Mouse (Mus musculus) heart, adult 18-20 months (tissue): Measurements from ENCODE around the gene 2310057N15Rik. TPM values are rescaled to one million over a fixed set of nuclear protein-coding genes. Genes with fewer than 3 reads are reported as not detected.
"Not testable (repeated sequence)": the region's sequence is repeated elsewhere in the genome, so short reads cannot be mapped to it uniquely, and the experiment has no call there.

ENCODE experiments used
- DNase-seq, 2 experiments: peaks; one replicate each; pipeline ENCODE4 v3.0.0; 2021 to 2022; ENCODE audit warnings: mixed read lengths in 1 of 2
- long read RNA-seq, 2 experiments: library from polyadenylated mRNA; stranded (forward); transcript quantifications; one replicate each; pipeline ENCODE4 v2.0.0; 2021
- total RNA-seq, 2 experiments: library from RNA; stranded (reverse); gene quantifications; 2 replicates each; pipeline ENCODE4 v1.2.3; 2021

2310057N15Rik gene
- not detected for total RNA-seq
- long read RNA-seq, experiment 1 = 0 reads
- long read RNA-seq, experiment 2 = 0 reads

GRCm38 (mm10) chr16:88774106-88774505, at the start of gene 2310057N15Rik:
Gene 2310057N15Rik, minus strand, starts transcription at chr16:88774206.
- DNase-seq = no peak

DNA sequence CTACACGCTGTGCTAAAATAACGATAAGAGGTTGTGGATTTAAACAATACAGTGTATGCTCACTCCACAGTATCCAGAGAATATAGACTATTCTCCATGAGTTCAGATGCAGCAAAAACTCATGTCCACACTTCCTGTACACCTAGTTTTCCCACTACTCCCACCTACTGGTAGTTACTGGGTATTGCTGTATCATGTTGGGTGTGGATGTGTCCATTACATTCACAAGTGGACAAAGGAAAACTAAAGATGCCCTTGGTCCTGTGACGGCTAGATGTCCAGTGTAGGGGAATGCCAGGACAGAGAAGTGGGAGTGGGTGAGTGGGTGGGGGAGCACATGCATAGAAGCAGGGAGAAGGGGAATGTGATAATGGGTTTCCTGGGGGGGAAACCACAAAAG, 49.7 kb upstream of the 2310057N15Rik start:
- DNase-seq = peak in 1 of 2 experiments; percentile 1

GRCm38 (mm10) chr16:88820066-88820465, 46.1 kb upstream of the 2310057N15Rik start, which contains the start of gene Krtap15:
Gene Krtap15, plus strand, starts transcription at chr16:88820215.
- DNase-seq = no peak

DNA sequence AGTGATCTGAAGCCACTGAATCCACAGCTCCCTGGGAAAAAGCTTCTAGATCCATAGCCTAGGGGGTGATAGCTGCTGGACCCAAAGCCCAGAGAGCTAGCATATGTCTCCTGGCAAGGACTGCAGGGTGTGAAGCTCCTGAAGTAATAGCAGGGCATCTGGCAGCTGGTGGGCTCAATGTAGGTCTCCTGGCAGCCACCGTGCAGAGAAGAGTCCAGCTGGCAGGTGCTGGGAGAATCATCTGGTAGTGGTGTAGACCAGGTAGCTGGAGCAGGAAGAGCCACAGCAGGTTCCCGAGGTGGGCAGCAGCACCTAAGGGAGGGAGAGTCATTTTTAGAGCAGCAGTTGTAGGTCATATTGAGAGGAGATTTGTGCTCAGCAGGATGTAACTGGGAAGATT, 37.8 kb upstream of the 2310057N15Rik start, which contains the start of gene Gm20741:
TSS of gene Gm20741 (minus strand) at position 394 of the 400 bp plus-strand sequence.
- DNase-seq = no peak

DNA sequence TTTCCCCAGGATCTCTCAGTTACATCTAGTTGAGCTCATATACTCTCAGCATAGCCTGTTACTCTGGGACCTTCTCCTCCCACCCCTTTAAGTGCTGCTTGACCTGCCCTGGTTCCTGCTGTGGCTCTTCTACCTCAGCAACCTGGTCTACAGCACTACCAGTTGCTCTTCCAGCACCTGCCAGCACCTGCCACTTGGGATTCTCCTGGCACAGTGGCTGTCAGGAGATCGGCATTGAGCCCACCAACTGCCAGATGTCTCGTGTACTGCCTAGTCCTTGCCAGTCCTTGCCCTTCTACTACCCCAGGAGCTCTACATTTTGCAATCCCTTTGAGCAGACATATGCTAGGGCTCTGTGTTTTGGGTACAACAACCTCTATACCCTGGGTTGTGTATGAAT, 12.8 kb upstream of the 2310057N15Rik start:
- no peak for DNase-seq

DNA sequence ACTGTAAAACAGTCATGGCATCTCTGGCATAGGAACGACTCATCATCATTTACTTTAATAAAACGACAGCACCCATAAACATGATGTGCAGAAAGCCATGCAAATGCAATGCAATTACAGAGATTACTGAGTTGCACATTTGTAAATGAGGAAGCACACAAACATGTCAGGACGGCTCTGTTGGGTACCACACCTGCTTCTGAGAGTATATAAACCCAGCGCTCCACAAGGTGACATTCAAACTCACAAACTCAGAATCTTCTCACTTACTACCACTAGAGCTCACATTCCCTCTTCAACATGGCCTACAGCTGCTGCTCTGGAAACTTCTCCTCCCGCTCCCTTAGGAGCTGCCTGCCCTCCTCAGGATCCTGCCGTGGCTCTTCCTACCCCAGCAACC, 3.6 kb upstream of the 2310057N15Rik start, which contains the start of gene Gm5965:
TSS of gene Gm5965 (plus strand) at position 301 of the 400 bp plus-strand sequence.
- no peak for DNase-seq

DNA sequence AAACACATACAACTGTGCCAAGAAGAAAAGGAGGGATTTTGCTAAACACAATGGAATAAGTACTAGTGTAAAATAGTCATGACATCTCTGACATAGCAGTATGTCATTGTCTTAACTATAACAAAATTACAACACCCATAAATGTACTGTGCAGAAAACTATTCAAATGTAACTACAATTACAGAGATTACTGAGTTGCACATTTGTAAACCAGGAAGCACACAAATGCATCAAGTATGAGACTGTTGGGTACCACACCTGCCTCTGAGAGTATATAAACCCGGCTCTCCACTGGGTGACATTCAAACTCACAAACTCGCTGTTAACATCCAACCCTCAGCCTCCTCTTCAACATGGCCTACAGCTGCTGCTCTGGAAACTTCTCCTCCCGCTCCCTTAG, 15.5 kb downstream of the 2310057N15Rik start, which contains the start of gene 2310034C09Rik:
TSS of gene 2310034C09Rik (plus strand) at position 301 of the 400 bp plus-strand sequence.
- DNase-seq = not testable (repeated sequence)

DNA sequence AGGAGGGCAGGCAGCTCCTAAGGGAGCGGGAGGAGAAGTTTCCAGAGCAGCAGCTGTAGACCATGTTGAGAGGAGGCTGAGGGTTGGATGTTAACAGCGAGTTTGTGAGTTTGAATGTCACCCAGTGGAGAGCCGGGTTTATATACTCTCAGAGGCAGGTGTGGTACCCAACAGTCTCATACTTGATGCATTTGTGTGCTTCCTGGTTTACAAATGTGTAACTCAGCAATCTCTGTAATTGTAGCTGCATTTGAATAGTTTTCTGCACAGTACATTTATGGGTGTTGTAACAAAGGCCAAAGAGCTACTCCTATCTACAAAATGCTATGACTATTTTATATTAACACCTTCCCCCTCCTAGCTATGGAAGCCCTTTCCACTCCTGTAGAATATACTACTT, 22.5 kb downstream of the 2310057N15Rik start, which contains the start of gene Krtap13:
TSS of gene Krtap13 (minus strand) at position 101 of the 400 bp plus-strand sequence.
- not testable (repeated sequence) for DNase-seq

DNA sequence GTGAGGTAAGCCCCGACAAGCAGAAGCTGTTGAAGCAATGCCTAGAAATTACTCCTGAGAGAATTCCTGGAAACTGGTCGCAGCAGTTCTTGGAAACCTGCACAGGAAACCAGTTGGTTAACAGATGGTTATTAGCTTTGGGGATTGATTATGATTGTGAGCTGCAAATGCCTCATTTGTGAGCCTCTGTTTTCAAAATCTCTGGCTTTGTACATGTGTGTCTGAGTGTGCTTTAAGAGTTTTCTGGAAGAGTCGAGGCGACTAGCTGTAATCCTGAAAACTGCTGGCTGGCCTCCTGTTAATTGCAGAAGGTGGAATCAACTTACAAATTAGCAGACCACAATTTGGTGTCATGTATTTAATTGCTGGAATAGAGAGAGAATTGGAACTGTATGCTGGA, 26.1 kb downstream of the 2310057N15Rik start:
- no peak for DNase-seq

DNA sequence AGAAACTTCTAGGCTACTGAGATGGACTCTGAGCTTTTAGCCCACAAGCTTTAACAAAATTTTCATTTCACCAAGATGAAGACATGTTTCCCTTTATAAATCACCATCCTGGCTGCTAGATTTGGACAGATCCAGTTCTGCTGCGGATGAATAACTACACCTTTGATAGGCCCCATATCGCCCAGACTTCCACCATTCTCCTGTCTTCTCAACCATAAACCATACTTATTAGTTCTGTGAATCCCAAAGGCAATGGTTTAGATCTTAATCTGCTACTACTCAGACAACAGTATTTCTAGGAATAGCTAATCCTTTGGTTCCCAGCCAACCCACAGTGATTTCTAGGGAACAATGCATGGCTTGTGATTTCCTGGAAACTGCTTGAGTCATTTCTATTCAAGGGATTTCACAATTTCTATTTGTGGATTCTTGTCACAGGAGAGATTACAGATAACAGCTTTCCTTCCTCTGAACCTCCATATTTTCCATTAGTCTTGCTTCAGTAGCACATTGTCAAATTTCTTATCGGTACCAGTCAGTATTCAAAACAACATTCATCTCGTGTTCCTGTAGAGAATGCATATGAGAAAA, 29.2 kb downstream of the 2310057N15Rik start:
- DNase-seq = no peak

DNA sequence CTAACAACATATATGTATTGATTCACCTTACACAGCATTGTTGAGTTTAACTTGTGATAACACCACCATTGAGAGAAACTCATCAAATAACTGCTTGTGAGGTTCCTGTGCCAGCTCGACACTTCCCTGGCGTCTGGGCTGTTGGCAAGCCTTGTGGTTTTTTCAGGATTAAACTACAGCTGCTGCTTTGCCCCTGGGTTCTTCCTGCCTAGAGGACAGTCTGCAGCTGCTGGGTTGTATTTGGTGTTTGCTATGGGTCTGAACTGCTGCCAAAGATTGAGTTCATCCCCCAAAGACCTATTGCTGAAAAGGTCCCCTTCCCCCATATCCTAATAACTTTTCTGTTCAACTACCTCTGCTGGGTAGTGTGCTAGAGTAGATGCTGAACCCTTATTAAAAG, 38.6 kb downstream of the 2310057N15Rik start:
- no peak for DNase-seq

DNA sequence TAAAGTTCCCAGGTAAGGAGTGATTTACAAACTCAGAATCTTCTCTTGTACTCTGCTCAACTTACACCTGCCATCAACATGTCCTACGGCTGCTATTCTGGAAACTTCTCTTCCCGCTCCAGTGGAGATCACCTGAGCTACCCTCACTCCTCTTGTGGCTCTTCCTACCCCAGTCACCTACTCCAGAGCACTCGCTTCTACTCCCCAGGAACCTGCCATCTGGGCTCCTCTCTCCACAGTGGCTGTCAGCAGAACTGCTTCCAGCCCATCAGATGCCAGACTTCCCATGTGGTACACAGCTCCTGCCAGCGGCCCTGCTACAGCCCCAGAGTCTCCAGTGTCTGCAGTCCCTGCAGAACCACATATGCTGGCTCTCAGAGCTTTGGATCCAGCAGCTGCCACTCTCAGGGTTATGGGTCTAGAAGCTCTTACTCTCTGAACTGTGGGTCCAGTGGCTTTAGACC, 45.2 kb downstream of the 2310057N15Rik start, which contains the start of gene Krtap13-1:
TSS of gene Krtap13-1 (plus strand) at position 51 of the 464 bp plus-strand sequence.
- DNase-seq = no peak

Other genes starting within 250 kb of the 2310057N15Rik start
- not detected for gene Cldn8, start 211.0 kb downstream of the 2310057N15Rik start, total RNA-seq
- not detected for gene Krtap24-1, start 161.9 kb downstream of the 2310057N15Rik start, total RNA-seq
- gene 2310079G19Rik, start 146.5 kb downstream of the 2310057N15Rik start, total RNA-seq = not detected
- gene Krtap26-1, start 126.4 kb downstream of the 2310057N15Rik start, total RNA-seq = not detected
- not detected for gene Krtap27-1, start 102.5 kb downstream of the 2310057N15Rik start, total RNA-seq
- gene 2310061N02Rik, start 66.2 kb downstream of the 2310057N15Rik start, total RNA-seq = not detected
- not detected for gene Krtap13-1, start 45.3 kb downstream of the 2310057N15Rik start, total RNA-seq
- not detected for gene Krtap13, start 22.6 kb downstream of the 2310057N15Rik start, total RNA-seq
- not detected for gene 2310034C09Rik, start 15.4 kb downstream of the 2310057N15Rik start, total RNA-seq
- gene Gm5965, start 3.7 kb upstream of the 2310057N15Rik start, total RNA-seq = not detected
- not detected for gene Gm20741, start 38.0 kb upstream of the 2310057N15Rik start, total RNA-seq
- not detected for gene Krtap15, start 46.0 kb upstream of the 2310057N15Rik start, total RNA-seq
- gene Krtap14, start 51.9 kb upstream of the 2310057N15Rik start, total RNA-seq = not detected
- gene Krtap19-1, start 95.2 kb upstream of the 2310057N15Rik start, total RNA-seq = not detected
- gene Krtap19-2, start 100.1 kb upstream of the 2310057N15Rik start, total RNA-seq = not detected
- gene Krtap19-3, start 103.8 kb upstream of the 2310057N15Rik start, total RNA-seq = not detected
- not detected for gene Krtap19-4, start 110.9 kb upstream of the 2310057N15Rik start, total RNA-seq
- gene Krtap19-5, start 122.3 kb upstream of the 2310057N15Rik start, total RNA-seq = not detected
- not detected for gene Krtap19-9b, start 158.1 kb upstream of the 2310057N15Rik start, total RNA-seq
- not detected for gene Krtap16-3, start 188.7 kb upstream of the 2310057N15Rik start, total RNA-seq
- gene Krtap22-2, start 236.6 kb upstream of the 2310057N15Rik start, total RNA-seq = not detected
- gene Gm10229, start 241.1 kb upstream of the 2310057N15Rik start, total RNA-seq = not detected